Mouse (Mus musculus): ENCODE data around the gene Apol7a.
"Not testable (repeated sequence)": the region's sequence is repeated elsewhere in the genome, so short reads cannot be mapped to it uniquely, and the experiment has no call there.

Apol7a gene

GRCm38 (mm10) chr15:77399027-77399426, at the start of gene Apol7a:
Gene Apol7a, minus strand, starts transcription at chr15:77399110.
- not testable (repeated sequence) for DNase-seq (ENCODE audit: low spot score)

DNA sequence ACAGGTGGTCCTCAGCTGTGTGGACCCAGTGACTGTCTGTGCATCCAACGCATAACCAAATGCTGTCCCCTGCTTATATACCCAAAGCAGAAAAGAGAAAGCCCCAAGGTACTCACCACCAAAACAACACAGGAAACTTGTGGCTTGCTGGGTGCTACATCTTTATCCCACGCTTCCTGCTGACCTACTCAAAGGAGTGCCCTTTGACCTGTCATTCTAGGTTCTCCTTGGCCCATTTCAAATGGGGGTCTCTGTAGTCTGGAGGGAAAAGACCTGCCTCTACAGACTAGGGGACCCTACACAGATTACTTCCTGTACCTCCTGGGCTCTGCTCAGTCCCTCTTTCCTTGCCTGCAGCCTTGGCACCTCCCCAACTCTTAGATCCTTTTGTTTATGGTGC, 48.5 kb upstream of the Apol7a start, which contains the start of gene Apol7b:
Apol7b (minus strand) TSS at position 101 of the 400 bp plus-strand sequence.
- DNase-seq (ENCODE audit: low spot score), result not testable (repeated sequence)

DNA sequence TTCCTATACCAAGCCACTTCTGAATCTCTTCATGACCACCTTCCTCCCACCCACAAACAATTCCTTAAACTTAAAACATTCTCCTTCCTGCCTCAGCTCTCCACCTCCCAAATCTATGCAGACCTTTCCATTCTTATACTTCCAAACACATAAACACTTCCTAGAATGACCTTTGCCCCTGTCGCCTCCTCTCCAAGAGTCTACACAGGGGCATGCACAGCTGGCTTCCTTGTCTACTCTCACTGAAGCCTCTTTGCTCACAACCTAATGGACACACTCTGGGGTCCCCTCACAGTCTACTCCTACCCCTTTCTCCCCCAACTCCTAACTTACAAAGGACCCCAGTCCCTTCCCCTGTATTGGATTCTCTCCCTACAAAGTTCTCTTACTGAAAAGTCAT, 46.8 kb upstream of the Apol7a start:
- DNase-seq (ENCODE audit: low spot score), result not testable (repeated sequence)

- DNase-seq (ENCODE audit: low spot score), result not testable (repeated sequence)
Observed at GRCm38 (mm10) chr15:77444746-77445145, 45.8 kb upstream of the Apol7a start.

- not testable (repeated sequence) for DNase-seq (ENCODE audit: low spot score)
Observed at GRCm38 (mm10) chr15:77428690-77429448, 30.0 kb upstream of the Apol7a start.

GRCm38 (mm10) chr15:77422925-77423324, 24.0 kb upstream of the Apol7a start:
- not testable (repeated sequence) for DNase-seq (ENCODE audit: low spot score)

GRCm38 (mm10) chr15:77419657-77420056, 20.7 kb upstream of the Apol7a start:
- not testable (repeated sequence) for DNase-seq (ENCODE audit: low spot score)

DNA sequence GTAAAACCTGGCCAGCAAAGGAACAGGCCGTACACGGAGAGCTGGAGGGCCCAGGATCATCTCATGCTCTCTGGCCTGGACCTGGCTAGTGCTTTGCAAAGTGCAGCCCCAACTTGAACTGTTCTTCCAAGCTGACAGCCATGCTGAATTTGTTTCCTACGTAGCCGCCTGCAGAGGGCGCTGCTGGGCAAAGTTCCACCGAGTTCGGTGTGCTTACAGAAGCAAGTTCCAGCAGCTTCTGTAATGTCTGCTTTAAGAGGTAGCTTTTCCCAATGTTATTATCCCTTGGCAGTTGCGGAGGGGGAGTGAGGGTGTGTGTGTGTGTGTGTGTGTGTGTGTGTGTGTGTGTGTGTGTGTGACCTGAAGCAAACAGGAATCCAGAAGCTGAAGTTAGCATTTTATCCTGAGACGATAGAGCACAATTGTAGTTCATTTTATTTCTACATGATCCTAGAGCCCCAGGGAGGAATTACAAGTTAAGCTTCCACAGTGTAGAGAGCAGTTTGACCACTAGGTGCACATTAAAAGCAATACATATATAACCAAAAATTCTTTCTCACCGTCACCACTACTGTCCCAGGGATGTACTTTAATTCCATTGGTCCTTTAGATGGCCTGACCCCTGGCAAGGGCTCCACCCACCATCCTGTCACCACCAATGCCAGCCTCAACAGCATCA, 17.9 kb upstream of the Apol7a start:
- not testable (repeated sequence) for DNase-seq (ENCODE audit: low spot score)

- DNase-seq (ENCODE audit: low spot score), result not testable (repeated sequence)
Observed at GRCm38 (mm10) chr15:77415653-77416052, 16.7 kb upstream of the Apol7a start.

DNA sequence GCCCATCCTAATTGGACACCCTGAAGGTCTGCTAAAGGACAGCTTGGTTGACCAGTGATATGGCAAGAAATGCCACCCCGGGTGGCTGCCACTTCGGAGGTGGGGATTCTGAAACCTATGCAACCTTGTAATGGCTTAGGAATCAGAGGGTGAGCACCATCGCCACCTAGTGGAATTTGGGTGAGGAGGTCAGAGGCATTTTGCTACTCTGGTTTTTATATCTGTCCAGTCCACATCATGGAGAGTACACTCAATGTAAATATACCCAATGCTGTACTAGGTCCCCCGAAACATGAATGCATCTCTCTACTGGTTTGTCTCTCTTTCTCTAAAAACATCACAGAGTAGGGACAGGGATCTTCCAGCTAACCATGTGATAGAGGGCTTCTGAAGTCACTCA, 13.8 kb upstream of the Apol7a start:
- not testable (repeated sequence) for DNase-seq (ENCODE audit: low spot score)

- DNase-seq (ENCODE audit: low spot score), result not testable (repeated sequence)
Observed at GRCm38 (mm10) chr15:77411035-77411434, 12.1 kb upstream of the Apol7a start, which contains the start of gene Apol9a. Gene Apol9a, minus strand, starts transcription at chr15:77411135.

- not testable (repeated sequence) for DNase-seq (ENCODE audit: low spot score)
Observed at GRCm38 (mm10) chr15:77406370-77406769, 7.5 kb upstream of the Apol7a start.

- not testable (repeated sequence) for DNase-seq (ENCODE audit: low spot score)
Observed at GRCm38 (mm10) chr15:77397450-77398132, 1.3 kb downstream of the Apol7a start.

DNA sequence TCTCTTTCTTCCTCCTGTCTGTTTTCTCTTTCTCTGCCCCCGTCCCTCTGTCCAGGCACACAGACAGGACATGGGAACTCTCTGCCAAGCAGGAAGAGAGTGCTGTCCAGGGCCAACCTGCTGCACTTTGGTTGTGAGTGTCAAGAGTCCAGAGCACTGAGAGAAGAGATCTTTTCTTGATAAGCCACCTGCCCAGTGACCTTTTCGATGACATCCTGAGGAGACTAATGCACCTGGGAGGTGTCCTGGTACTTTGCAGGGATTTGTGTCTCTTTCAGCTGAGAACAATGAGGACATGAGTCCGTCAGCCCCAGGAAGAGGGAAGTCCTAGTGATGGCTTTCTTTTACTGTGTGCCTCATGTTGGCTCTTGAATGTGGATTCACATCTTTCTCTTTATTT, 5.1 kb downstream of the Apol7a start:
- DNase-seq (ENCODE audit: low spot score), result not testable (repeated sequence)

DNA sequence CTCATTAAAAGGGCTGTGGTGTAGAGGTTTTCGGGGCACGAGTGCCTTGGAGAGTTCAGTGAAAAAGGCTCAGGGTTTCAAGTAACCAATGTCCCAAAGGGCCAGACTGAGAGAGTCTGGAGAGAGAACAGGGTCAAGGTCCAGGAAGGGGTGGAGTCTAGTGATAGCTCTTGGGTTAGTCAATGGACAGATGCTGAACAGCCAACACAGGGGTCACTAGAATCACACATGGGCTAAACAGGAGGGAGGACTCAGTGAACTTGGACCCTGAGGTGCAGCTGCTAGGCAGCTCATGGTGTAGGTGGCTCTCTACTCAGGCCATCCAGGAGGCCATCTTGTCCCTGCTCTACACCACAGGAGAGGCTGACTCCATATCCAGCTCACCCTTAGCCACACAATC, 11.4 kb downstream of the Apol7a start:
- no peak for DNase-seq (ENCODE audit: low spot score)

DNA sequence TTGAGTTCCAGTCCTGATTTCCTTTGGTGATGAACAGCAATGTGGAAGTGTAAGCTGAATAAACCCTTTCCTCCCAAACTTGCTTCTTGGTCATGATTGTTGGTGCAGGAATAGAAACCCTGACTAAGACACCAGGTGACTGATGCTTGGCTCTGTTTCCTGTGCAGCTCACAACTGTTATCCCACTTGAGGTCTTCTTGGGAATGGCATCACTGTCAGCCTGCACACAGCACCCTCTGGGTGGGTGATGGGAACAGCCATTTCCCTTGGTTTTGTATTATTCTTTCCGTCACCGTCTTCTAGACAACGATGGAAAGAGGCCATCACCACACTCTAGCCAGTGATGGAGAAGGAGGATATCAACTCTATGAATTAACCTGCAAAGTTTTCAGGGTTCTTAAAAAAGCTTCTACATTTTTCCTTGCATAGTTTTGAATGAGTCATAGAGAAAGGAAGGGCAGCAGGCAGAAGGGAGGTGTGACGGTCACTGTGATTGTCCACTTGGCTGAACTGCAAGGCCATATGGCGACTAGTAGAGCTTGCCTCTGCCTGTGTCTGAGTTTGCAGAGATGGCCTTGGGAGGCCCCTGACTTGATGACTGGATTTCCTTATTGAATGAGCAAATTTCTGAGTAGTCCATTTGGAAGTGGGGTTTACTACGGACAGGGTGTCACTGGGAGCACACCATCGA, 14.4 kb downstream of the Apol7a start:
- DNase-seq (ENCODE audit: low spot score), result no peak

DNA sequence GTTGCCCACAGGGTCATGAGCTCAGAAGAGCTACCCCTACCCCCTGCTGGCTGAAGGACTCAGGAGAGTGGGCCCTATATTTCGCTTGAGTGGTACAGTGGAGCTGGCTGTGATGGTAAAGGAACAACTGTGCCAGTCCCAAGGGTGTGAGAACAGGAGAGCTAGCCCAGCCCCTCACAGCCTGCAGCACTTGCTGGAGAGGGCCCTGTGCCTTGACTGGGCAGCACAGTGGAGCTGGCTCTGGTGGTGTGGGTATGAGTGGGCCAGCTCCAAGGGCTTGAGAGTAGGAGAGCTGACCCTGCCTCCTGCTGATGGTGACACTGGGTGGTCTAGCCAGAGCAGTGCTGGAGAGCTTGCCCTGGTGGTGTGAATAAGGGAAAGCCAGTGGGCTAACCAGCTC, 16.0 kb downstream of the Apol7a start:
- no peak for DNase-seq (ENCODE audit: low spot score)

DNA sequence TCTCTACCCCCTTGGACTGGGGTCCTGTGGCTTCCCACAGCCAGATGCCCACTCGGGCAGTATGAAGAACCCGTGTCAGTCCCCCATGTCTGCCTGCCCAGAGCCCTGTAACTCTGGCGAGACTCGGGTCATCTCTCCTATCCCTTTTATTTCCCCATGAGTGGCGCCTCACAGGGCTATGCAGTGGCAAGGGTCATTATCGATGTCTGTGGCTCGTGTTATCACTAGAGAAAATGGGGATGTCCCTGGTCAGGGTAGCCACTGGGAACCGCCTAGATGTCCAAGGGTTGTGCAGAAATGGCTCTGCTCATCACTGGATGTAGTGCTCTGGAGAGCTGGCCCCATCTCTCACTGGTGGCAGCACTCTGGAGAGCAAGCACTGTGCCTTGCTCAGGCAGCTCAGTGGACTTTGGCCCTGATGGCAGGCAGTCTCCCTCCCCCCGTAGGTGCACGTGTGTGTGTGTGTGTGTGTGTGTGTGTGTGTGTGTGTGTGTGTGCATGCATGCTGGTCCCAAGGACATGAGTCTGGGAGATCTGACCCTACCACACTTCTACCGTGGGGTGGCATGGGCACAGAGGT, 16.5 kb downstream of the Apol7a start:
- DNase-seq (ENCODE audit: low spot score), result no peak

DNA sequence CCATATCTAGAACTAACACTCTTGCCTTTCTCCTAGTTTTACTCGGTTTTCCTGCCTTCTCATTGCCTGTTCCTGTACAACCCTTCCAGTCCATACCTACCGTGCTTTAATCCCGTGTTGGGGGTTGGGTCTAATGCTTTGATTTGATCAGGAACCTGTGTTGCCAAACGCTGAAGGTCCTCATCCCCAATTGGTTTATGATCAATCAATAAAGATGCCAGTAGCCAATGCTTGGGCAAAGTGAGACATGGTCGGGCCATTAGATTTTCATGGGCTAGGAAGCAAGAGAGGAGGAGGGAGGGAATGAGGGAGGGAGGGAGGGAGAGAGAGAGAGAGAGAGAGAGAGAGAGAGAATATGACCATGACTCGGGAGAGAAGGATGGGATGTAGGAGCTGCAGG, 17.4 kb downstream of the Apol7a start:
- no peak for DNase-seq (ENCODE audit: low spot score)

DNA sequence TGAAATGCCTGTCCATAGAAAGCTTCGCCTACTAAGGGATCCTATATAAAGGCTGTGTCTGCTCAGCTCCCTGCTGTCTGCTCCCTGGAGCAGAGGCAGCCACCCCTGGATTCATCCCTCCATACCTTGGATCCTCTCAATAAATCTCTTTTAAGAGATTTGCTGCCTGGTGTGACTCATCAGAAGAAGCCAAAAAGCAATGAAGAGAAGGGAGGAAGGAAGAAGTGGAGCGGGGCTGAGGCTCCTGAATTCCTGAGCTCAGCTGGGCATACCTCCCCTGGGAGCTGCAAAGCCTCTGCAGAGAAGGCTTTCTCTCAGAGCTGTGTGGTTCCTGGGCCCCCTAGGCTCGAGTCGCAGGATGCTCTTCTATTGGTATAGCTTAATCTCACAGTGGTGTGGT, 19.0 kb downstream of the Apol7a start:
- no peak for DNase-seq (ENCODE audit: low spot score)

DNA sequence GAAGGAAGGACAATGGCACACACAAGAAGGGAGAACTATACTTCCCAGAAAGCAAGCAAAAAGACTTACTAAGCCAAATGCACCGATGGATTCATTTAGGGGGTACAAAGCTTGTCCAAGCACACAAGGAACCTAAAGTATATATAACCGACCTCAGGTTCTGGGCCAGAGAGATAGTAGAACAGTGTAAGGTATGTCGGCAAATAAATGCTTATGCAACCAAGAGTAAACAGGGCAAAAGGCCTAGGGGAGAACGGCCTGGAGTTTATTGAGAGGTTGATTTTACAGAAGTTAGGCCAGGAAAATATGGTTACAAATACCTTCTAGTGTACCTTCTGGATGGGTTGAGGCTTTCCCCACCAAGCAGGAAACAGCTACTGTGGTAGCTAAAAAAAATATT, 21.5 kb downstream of the Apol7a start:
- DNase-seq (ENCODE audit: low spot score), result no peak

- no peak for DNase-seq (ENCODE audit: low spot score)
Observed at GRCm38 (mm10) chr15:77376920-77377319, 22.0 kb downstream of the Apol7a start.
